Mouse (Mus musculus): ENCODE results near the gene Lpp. TPM values are rescaled to one million over a fixed set of nuclear protein-coding genes. Genes with fewer than 3 reads are reported as not detected.

Lpp gene
- total and polyA plus RNA-seq, 3 experiments: 0.16 TPM; not detected in 2

DNA sequence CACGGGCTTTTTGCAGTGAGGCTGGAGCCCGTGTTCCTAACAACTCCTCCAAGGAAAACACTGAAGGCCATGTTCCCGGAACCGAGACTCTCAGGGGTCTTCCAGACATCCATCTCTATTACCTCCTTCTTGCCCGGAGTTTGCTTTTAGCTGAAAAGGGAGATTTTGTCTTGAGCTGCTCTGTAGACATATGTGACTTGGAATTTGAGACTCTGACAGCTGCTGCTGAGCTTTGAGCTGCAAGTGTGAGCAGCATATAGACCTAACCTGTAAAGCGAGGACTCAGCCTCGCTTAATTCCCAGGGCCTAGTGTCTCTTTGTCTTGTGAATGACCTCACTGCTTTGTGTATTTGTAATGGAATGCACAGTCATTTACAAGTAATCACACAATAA lies 49.8 kb downstream of the Lpp start:
- DNase-seq (ENCODE audit: low spot score) (no peak), ATAC-seq (ENCODE audit: extremely low read depth, insufficient number of reproducible peaks, low FRiP score, poor library complexity, severe bottlenecking) (no peak)
- H3K36me3 ChIP-seq (replicated peaks): no peaks in the 10 kb centered on the region
- TF ChIP-seq GATA1 (IDR thresholded peaks at IDR 0.05; ENCODE audit: borderline replicate concordance, low read length) (no peak), GATA2 (IDR thresholded peaks at IDR 0.05; ENCODE audit: borderline replicate concordance, low read depth, low read length) (no peak), POLR2AphosphoS5 (IDR thresholded peaks at IDR 0.05; ENCODE audit: insufficient replicate concordance, low read depth, low read length) (no peak), CTCF (IDR thresholded peaks at IDR 0.05; ENCODE audit: low read depth, low read length) (no peak), TAL1 (conservative IDR thresholded peaks at IDR 0.05; ENCODE audit: low read depth, low read length) (no peak)
- H3K4me3 ChIP-seq (ENCODE audit: low read depth, low read length): no peak overlapping the region
- peaks cover 27% of the 10 kb centered on the region for H3K9me3 ChIP-seq (replicated peaks)
- H3K27me3 ChIP-seq (ENCODE audit: insufficient read depth, low read length): no peaks in the 10 kb centered on the region
- H3K4me1 ChIP-seq (ENCODE audit: insufficient read depth, low read depth, low read length): no peaks in the 10 kb centered on the region

- H3K4me3 ChIP-seq (ENCODE audit: low read depth, low read length): no peak overlapping the region
- H3K4me1 ChIP-seq (ENCODE audit: insufficient read depth, low read depth, low read length): no peaks in the 10 kb centered on the region
- H3K27me3 ChIP-seq (ENCODE audit: insufficient read depth, low read length): no peaks in the 10 kb centered on the region
- H3K36me3 ChIP-seq (replicated peaks): no peaks in the 10 kb centered on the region
- DNase-seq (ENCODE audit: low spot score): no peak
- ATAC-seq (ENCODE audit: extremely low read depth, insufficient number of reproducible peaks, low FRiP score, poor library complexity, severe bottlenecking): no peak
- TF ChIP-seq TAL1 (conservative IDR thresholded peaks at IDR 0.05; ENCODE audit: low read depth, low read length) (no peak), GATA2 (IDR thresholded peaks at IDR 0.05; ENCODE audit: borderline replicate concordance, low read depth, low read length) (no peak), GATA1 (IDR thresholded peaks at IDR 0.05; ENCODE audit: borderline replicate concordance, low read length) (no peak)
- peaks cover 25% of the 10 kb centered on the region for H3K9me3 ChIP-seq (replicated peaks)
Measured at GRCm38 (mm10) chr16:24443555-24443954, 50.2 kb downstream of the Lpp start.

GRCm38 (mm10) chr16:24444818-24445217 lies 51.5 kb downstream of the Lpp start:
- no peak for ATAC-seq (ENCODE audit: extremely low read depth, insufficient number of reproducible peaks, low FRiP score, poor library complexity, severe bottlenecking)
- Histone ChIP-seq H3K4me1 (ENCODE audit: insufficient read depth, low read depth, low read length) (no peaks in the 10 kb centered on the region), H3K27me3 (ENCODE audit: insufficient read depth, low read length) (no peaks in the 10 kb centered on the region), H3K9me3 (replicated peaks) (peaks cover 26% of the 10 kb centered on the region), H3K36me3 (replicated peaks) (no peaks in the 10 kb centered on the region), H3K4me3 (ENCODE audit: low read depth, low read length) (no peak overlapping the region)
- no peak for DNase-seq (ENCODE audit: low spot score)
- TF ChIP-seq GATA2 (IDR thresholded peaks at IDR 0.05; ENCODE audit: borderline replicate concordance, low read depth, low read length): no peak
- no peak for TF ChIP-seq TAL1 (conservative IDR thresholded peaks at IDR 0.05; ENCODE audit: low read depth, low read length)
- TF ChIP-seq GATA1 (IDR thresholded peaks at IDR 0.05; ENCODE audit: borderline replicate concordance, low read length): no peak
- TF ChIP-seq CTCF (IDR thresholded peaks at IDR 0.05; ENCODE audit: low read depth, low read length): no peak
- TF ChIP-seq POLR2AphosphoS5 (IDR thresholded peaks at IDR 0.05; ENCODE audit: insufficient replicate concordance, low read depth, low read length): no peak

DNA sequence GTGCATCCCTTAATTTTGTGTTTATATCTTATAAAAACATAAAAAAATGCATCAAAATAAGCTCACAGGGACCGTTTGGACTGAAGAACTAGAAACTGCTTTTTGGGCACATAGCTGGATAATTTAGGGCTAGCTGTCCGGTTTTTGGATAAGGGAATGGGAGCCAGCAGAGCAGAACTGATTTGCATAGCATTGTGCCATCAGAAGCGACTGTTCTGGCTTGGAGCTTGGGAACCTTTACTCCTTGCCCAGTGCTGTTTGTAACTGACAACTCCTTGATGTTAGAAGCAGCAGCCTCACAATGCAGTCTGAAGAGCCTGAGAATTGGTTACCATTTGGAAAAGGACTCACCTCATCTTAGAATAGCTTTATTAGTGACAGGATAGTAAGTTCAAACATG lies 52.2 kb downstream of the Lpp start:
- TF ChIP-seq POLR2AphosphoS5 (IDR thresholded peaks at IDR 0.05; ENCODE audit: insufficient replicate concordance, low read depth, low read length) (no peak), CTCF (IDR thresholded peaks at IDR 0.05; ENCODE audit: low read depth, low read length) (no peak), TAL1 (conservative IDR thresholded peaks at IDR 0.05; ENCODE audit: low read depth, low read length) (no peak), GATA2 (IDR thresholded peaks at IDR 0.05; ENCODE audit: borderline replicate concordance, low read depth, low read length) (no peak), GATA1 (IDR thresholded peaks at IDR 0.05; ENCODE audit: borderline replicate concordance, low read length) (no peak)
- Histone ChIP-seq H3K27me3 (ENCODE audit: insufficient read depth, low read length) (no peaks in the 10 kb centered on the region), H3K4me3 (ENCODE audit: low read depth, low read length) (no peak overlapping the region), H3K36me3 (replicated peaks) (no peaks in the 10 kb centered on the region), H3K9me3 (replicated peaks) (peaks cover 24% of the 10 kb centered on the region), H3K4me1 (ENCODE audit: insufficient read depth, low read depth, low read length) (no peaks in the 10 kb centered on the region)
- DNase-seq (ENCODE audit: low spot score): no peak
- ATAC-seq (ENCODE audit: extremely low read depth, insufficient number of reproducible peaks, low FRiP score, poor library complexity, severe bottlenecking): no peak

DNA sequence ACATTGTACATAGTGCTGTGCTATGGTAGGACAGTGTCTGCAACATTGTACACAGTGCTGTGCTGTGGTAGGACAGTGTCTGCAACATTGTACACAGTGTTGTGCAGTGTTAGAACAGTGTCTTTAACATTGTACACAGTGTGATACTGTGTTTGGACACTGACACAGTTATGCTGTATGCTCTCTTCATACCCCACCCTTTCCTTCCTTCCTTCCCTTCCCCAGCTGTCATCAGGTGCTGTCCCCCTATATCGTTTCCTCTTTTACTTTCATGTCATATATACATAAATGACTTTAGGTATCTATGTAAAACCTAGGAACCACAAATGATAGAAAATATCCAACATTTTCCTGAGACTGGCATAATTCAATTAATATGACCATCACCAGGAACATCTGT lies 53.1 kb downstream of the Lpp start:
- no peak for TF ChIP-seq CTCF (IDR thresholded peaks at IDR 0.05; ENCODE audit: low read depth, low read length)
- no peak for TF ChIP-seq GATA2 (IDR thresholded peaks at IDR 0.05; ENCODE audit: borderline replicate concordance, low read depth, low read length)
- TF ChIP-seq GATA1 (IDR thresholded peaks at IDR 0.05; ENCODE audit: borderline replicate concordance, low read length): no peak
- no peak for TF ChIP-seq TAL1 (conservative IDR thresholded peaks at IDR 0.05; ENCODE audit: low read depth, low read length)
- no peak for TF ChIP-seq POLR2AphosphoS5 (IDR thresholded peaks at IDR 0.05; ENCODE audit: insufficient replicate concordance, low read depth, low read length)
- Histone ChIP-seq H3K36me3 (replicated peaks) (no peaks in the 10 kb centered on the region), H3K27me3 (ENCODE audit: insufficient read depth, low read length) (no peaks in the 10 kb centered on the region), H3K9me3 (replicated peaks) (peaks cover 25% of the 10 kb centered on the region), H3K4me3 (ENCODE audit: low read depth, low read length) (no peak overlapping the region), H3K4me1 (ENCODE audit: insufficient read depth, low read depth, low read length) (no peaks in the 10 kb centered on the region)
- ATAC-seq (ENCODE audit: extremely low read depth, insufficient number of reproducible peaks, low FRiP score, poor library complexity, severe bottlenecking): no peak
- no peak for DNase-seq (ENCODE audit: low spot score)

DNA sequence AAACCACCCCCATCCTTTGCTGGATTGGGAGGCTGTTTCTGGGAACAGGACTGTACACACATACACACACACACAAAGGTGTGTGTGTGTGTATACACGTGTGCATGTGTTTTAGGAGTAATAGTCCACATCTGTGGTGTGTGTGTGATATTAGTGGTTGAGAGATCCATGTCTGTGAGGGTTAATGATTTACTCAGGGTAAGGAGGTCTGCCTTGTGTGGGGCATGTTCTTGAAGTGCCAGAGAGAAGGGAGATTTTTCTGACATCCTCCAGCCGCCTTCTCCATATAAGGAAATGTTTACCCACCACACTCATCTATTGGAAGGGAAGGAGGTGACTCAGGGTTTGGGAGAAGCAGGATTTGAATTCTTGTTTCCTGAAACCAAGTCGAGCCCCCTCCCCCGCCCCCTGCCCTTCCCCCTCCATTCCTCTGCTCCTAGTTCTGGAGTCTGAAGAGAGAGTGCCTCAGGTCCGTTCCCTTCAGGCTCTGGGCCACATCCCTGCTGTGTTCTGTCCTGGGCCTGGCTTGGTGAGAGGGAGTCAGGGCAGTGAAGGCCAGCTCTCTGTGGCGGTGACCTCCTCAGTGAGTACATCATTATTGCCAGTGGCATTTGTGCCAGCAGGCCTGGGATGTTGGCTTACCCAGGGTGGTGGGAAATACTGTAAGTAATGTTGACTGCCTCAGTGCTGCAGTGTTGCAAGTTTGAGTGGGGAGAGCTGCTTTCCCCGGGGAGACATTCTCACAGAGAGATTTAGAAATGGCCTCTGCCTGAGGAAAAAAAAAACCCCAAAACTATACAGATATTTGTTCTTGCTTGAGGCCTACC lies 54.6 kb downstream of the Lpp start:
- no peak overlapping the region for H3K4me3 ChIP-seq (ENCODE audit: low read depth, low read length)
- TF ChIP-seq CTCF (IDR thresholded peaks at IDR 0.05; ENCODE audit: low read depth, low read length) (no peak), POLR2AphosphoS5 (IDR thresholded peaks at IDR 0.05; ENCODE audit: insufficient replicate concordance, low read depth, low read length) (no peak), GATA2 (IDR thresholded peaks at IDR 0.05; ENCODE audit: borderline replicate concordance, low read depth, low read length) (no peak), TAL1 (conservative IDR thresholded peaks at IDR 0.05; ENCODE audit: low read depth, low read length) (no peak), GATA1 (IDR thresholded peaks at IDR 0.05; ENCODE audit: borderline replicate concordance, low read length) (no peak)
- DNase-seq (ENCODE audit: low spot score) (no peak), ATAC-seq (ENCODE audit: extremely low read depth, insufficient number of reproducible peaks, low FRiP score, poor library complexity, severe bottlenecking) (no peak)
- H3K27me3 ChIP-seq (ENCODE audit: insufficient read depth, low read length): no peaks in the 10 kb centered on the region
- H3K4me1 ChIP-seq (ENCODE audit: insufficient read depth, low read depth, low read length): no peaks in the 10 kb centered on the region
- H3K36me3 ChIP-seq (replicated peaks): no peaks in the 10 kb centered on the region
- H3K9me3 ChIP-seq (replicated peaks): peaks cover 27% of the 10 kb centered on the region
